Mouse (Mus musculus) liver, postnatal 0 days (tissue): ENCODE data around the gene Ubl3.

Source experiments
- CTCF ChIP-seq: sonication (generic); IDR thresholded peaks from 2 replicates; pipeline ENCODE4 v1.5.1; 2016; ENCODE audit warnings: antibody characterized with exemption, low read depth
- EP300 ChIP-seq: IDR thresholded peaks from 2 replicates; pipeline ENCODE4 v1.6.1; 2016; ENCODE audit warnings: antibody characterized with exemption, low read depth, mild to moderate bottlenecking

DNA sequence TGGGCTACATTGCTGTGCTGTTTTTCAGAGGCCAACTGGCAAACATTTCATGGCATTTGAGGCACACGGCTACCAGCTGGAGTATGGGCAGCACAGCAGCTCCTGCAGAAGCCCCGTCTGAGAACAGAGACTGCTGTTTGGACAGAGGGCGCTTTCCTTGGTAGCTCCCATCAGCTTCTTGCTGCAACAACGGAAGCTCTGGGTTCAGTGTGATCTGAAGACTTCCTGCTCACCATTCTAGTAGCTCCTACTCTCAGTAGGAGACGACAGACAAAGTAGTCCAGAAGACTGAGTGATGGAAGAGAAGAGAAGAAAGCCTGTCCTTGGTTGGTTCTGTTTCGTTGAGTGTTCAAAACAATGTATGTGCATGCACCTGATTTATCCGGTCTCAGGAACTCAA, 42.9 kb downstream of the Ubl3 start:
- TF ChIP-seq CTCF: no peak
- TF ChIP-seq EP300: no peak
